Mouse (Mus musculus) myocyte (in vitro differentiated cells): ENCODE data around the gene 3110009E18Rik. TPM values are rescaled to one million over a fixed set of nuclear protein-coding genes. Genes with fewer than 3 reads are reported as not detected.

Experiments
- H3K27me3 ChIP-seq: one replicate; pipeline ENCODE4 v1.6.1; 2011; ENCODE audit not compliant: control insufficient read depth, insufficient read depth, insufficient read length
- H3K36me3 ChIP-seq: one replicate; pipeline ENCODE4 v1.6.1; 2011; ENCODE audit not compliant: control insufficient read depth, insufficient read depth
- H3K4me2 ChIP-seq: one replicate; pipeline ENCODE4 v1.6.1; 2011; ENCODE audit warnings: low read depth, control low read depth
- H3K4me3 ChIP-seq: one replicate; pipeline ENCODE4 v1.5.1; 2011; ENCODE audit warnings: mild to moderate bottlenecking, control low read depth, moderate library complexity
- H3K79me2 ChIP-seq: one replicate; pipeline ENCODE4 v1.6.1; 2011; ENCODE audit not compliant: control insufficient read depth, insufficient read depth
- H3ac ChIP-seq: one replicate; pipeline ENCODE4 v1.6.1; 2011; ENCODE audit not compliant: control insufficient read depth, insufficient read length
- CEBPB ChIP-seq: IDR thresholded peaks from 2 replicates; pipeline ENCODE4 v1.6.1; 2011; ENCODE audit warnings: mild to moderate bottlenecking, moderate library complexity; ENCODE audit not compliant: poor library complexity, insufficient read depth, severe bottlenecking
- E2F4 ChIP-seq: IDR thresholded peaks from one replicate; pipeline ENCODE4 v1.6.1; 2011; ENCODE audit warnings: mild to moderate bottlenecking, control low read depth, moderate library complexity; ENCODE audit not compliant: insufficient read depth
- MAX ChIP-seq: IDR thresholded peaks from one replicate; pipeline ENCODE4 v1.6.1; 2011; ENCODE audit warnings: low read depth, mild to moderate bottlenecking, control low read depth
- MYOD1 ChIP-seq, 3 experiments: IDR thresholded peaks; one replicate each; pipeline ENCODE4 v1.6.1; 2011; ENCODE audit warnings: control low read depth in 2 of 3, low read depth in 2 of 3, mild to moderate bottlenecking in 2 of 3, moderate library complexity in 1 of 3; ENCODE audit not compliant: insufficient read length in 2 of 3, control insufficient read depth in 1 of 3
- MYOG ChIP-seq, 3 experiments: IDR thresholded peaks; one replicate each; pipeline ENCODE4 v1.6.1; 2011; ENCODE audit warnings: control low read depth in 2 of 3, low read depth in 2 of 3, mild to moderate bottlenecking in 2 of 3; ENCODE audit not compliant: insufficient read length in 2 of 3, control insufficient read depth in 1 of 3, insufficient read depth in 1 of 3
- POLR2A ChIP-seq: IDR thresholded peaks from one replicate; pipeline ENCODE4 v1.6.1; 2011; ENCODE audit warnings: low read depth, mild to moderate bottlenecking, control low read depth, moderate library complexity; ENCODE audit not compliant: insufficient read length
- POLR2AphosphoS2 ChIP-seq: IDR thresholded peaks from one replicate; pipeline ENCODE4 v1.6.1; 2011; ENCODE audit warnings: low read depth, control low read depth; ENCODE audit not compliant: insufficient read length
- REST ChIP-seq: IDR thresholded peaks from one replicate; pipeline ENCODE4 v1.6.1; 2011; ENCODE audit warnings: mild to moderate bottlenecking, control low read depth, moderate library complexity; ENCODE audit not compliant: insufficient read depth, insufficient read length
- SRF ChIP-seq: IDR thresholded peaks from one replicate; pipeline ENCODE4 v1.6.1; 2011; ENCODE audit warnings: low read depth; ENCODE audit not compliant: control insufficient read depth, insufficient read length
- TCF12 ChIP-seq: IDR thresholded peaks from one replicate; pipeline ENCODE4 v1.6.1; 2011; ENCODE audit warnings: mild to moderate bottlenecking, control low read depth; ENCODE audit not compliant: poor library complexity, insufficient read depth, severe bottlenecking
- TCF3 ChIP-seq: IDR thresholded peaks from one replicate; pipeline ENCODE4 v1.6.1; 2011; ENCODE audit warnings: low read depth, control low read depth; ENCODE audit not compliant: insufficient read length
- USF1 ChIP-seq: IDR thresholded peaks from one replicate; pipeline ENCODE4 v1.6.1; 2011; ENCODE audit warnings: low read depth, mild to moderate bottlenecking, control low read depth, moderate library complexity
- polyA plus RNA-seq: library from polyadenylated mRNA; unstranded; fragments of >200 nt; fragmentation: generic; extraction: Trizol; gene quantifications from one replicate; pipeline ENCODE4 v1.2.1, GENCODE M21; 2012; ENCODE audit warnings: missing spikeins

3110009E18Rik gene
- polyA plus RNA-seq, 1 experiment = 18.2 TPM

- H3ac ChIP-seq = no peak overlapping the region
- H3K79me2 ChIP-seq = no peaks in the 10 kb centered on the region
- H3K4me3 ChIP-seq = no peak overlapping the region
- H3K36me3 ChIP-seq = no peaks in the 10 kb centered on the region
- peaks cover 7% of the 10 kb centered on the region for H3K27me3 ChIP-seq
- no peak overlapping the region for H3K4me2 ChIP-seq
- no peak for TF ChIP-seq REST
- no peak for TF ChIP-seq MYOD1 (IDR thresholded peaks at IDR 0.05; ENCODE audit: control insufficient read depth in 1 of 3, insufficient read length in 2 of 3, low read depth in 2 of 3)
- no peak for TF ChIP-seq USF1
- TF ChIP-seq MAX = no peak
- TF ChIP-seq TCF3 = no peak
- TF ChIP-seq E2F4 = no peak
- no peak for TF ChIP-seq CEBPB
- no peak for TF ChIP-seq TCF12
- TF ChIP-seq SRF = no peak
- TF ChIP-seq POLR2AphosphoS2 = no peak
- no peak for TF ChIP-seq MYOG (IDR thresholded peaks at IDR 0.05; ENCODE audit: control insufficient read depth in 1 of 3, insufficient read depth in 1 of 3, insufficient read length in 2 of 3, low read depth in 2 of 3)
- no peak for TF ChIP-seq POLR2A
Measured at GRCm38 (mm10) chr1:120204834-120205233, 83.8 kb downstream of the 3110009E18Rik start.

- Histone ChIP-seq H3ac (no peak overlapping the region), H3K27me3 (peaks cover 7% of the 10 kb centered on the region), H3K4me3 (no peak overlapping the region), H3K36me3 (no peaks in the 10 kb centered on the region), H3K4me2 (no peak overlapping the region), H3K79me2 (no peaks in the 10 kb centered on the region)
- TF ChIP-seq TCF3 = no peak
- TF ChIP-seq SRF = no peak
- no peak for TF ChIP-seq USF1
- TF ChIP-seq MYOD1 (IDR thresholded peaks at IDR 0.05; ENCODE audit: control insufficient read depth in 1 of 3, insufficient read length in 2 of 3, low read depth in 2 of 3) = no peak
- TF ChIP-seq POLR2AphosphoS2 = no peak
- TF ChIP-seq E2F4 = no peak
- no peak for TF ChIP-seq TCF12
- no peak for TF ChIP-seq MYOG (IDR thresholded peaks at IDR 0.05; ENCODE audit: control insufficient read depth in 1 of 3, insufficient read depth in 1 of 3, insufficient read length in 2 of 3, low read depth in 2 of 3)
- TF ChIP-seq MAX = no peak
- TF ChIP-seq POLR2A = no peak
- TF ChIP-seq REST = no peak
- no peak for TF ChIP-seq CEBPB
Measured at GRCm38 (mm10) chr1:120207568-120207967, 86.6 kb downstream of the 3110009E18Rik start.

- Histone ChIP-seq H3K36me3 (no peaks in the 10 kb centered on the region), H3K4me3 (no peak overlapping the region), H3K79me2 (no peaks in the 10 kb centered on the region), H3K4me2 (no peak overlapping the region), H3ac (no peak overlapping the region), H3K27me3 (peaks cover 7% of the 10 kb centered on the region)
- TF ChIP-seq CEBPB (no peak), MYOD1 (IDR thresholded peaks at IDR 0.05; ENCODE audit: control insufficient read depth in 1 of 3, insufficient read length in 2 of 3, low read depth in 2 of 3) (no peak), TCF3 (no peak), SRF (no peak)
Measured at GRCm38 (mm10) chr1:120208502-120209230, 87.7 kb downstream of the 3110009E18Rik start.

DNA sequence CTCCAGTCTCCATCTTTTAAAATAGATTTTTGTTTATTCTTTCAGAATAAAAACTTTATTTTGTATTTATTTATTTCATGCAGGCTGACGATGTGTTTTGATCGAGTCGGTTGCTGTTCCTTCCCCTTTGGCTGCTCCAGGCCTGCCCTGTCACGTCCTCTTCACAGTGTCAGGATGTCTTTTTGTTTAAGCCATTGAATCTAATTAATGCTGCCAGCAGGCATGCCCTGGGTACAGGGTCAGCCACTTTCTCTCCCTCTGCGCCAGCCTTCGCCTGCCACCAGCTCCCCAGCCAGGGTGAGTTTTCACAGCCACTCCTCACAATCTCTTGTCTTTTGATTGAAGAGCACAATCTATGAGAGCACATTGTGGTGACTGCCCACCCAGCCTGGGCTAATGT, 99.9 kb downstream of the 3110009E18Rik start:
- TF ChIP-seq MYOD1 (IDR thresholded peaks at IDR 0.05; ENCODE audit: control insufficient read depth in 1 of 3, insufficient read length in 2 of 3, low read depth in 2 of 3) (no peak), MAX (no peak), REST (no peak), E2F4 (no peak), SRF (no peak), TCF12 (no peak)
- Histone ChIP-seq H3K79me2 (no peaks in the 10 kb centered on the region), H3K4me2 (no peak overlapping the region), H3K36me3 (no peaks in the 10 kb centered on the region), H3K4me3 (no peak overlapping the region), H3ac (no peak overlapping the region), H3K27me3 (no peaks in the 10 kb centered on the region)

GRCm38 (mm10) chr1:120221285-120221684, 100.3 kb downstream of the 3110009E18Rik start:
- no peak overlapping the region for H3K4me3 ChIP-seq
- no peak overlapping the region for H3K4me2 ChIP-seq
- H3ac ChIP-seq = no peak overlapping the region
- TF ChIP-seq TCF3 (no peak), TCF12 (no peak), MYOG (IDR thresholded peaks at IDR 0.05; ENCODE audit: control insufficient read depth in 1 of 3, insufficient read depth in 1 of 3, insufficient read length in 2 of 3, low read depth in 2 of 3) (no peak), MYOD1 (IDR thresholded peaks at IDR 0.05; ENCODE audit: control insufficient read depth in 1 of 3, insufficient read length in 2 of 3, low read depth in 2 of 3) (no peak), MAX (no peak), CEBPB (no peak), POLR2A (no peak), E2F4 (no peak), REST (no peak), SRF (no peak), USF1 (no peak), POLR2AphosphoS2 (no peak)
- no peaks in the 10 kb centered on the region for H3K79me2 ChIP-seq
- H3K27me3 ChIP-seq = no peaks in the 10 kb centered on the region
- no peaks in the 10 kb centered on the region for H3K36me3 ChIP-seq
